Mouse (Mus musculus) liver, adult 2 months (tissue): ENCODE data around the gene Med27.

Experiments used
- CTCF ChIP-seq: fragments of 200-500 bp; IDR thresholded peaks from 2 replicates; pipeline ENCODE4 v1.5.1; 2011; ENCODE audit warnings: low read depth, low read length, control low read depth
- POLR2A ChIP-seq: fragments of 200-500 bp; IDR thresholded peaks from 2 replicates; pipeline ENCODE4 v1.6.1; 2011; ENCODE audit warnings: low read length, control low read depth; ENCODE audit not compliant: insufficient read depth; ENCODE audit errors: extremely low read depth

- TF ChIP-seq CTCF (no peak), POLR2A (no peak)
Observed at GRCm38 (mm10) chr2:29565570-29566433, 219.2 kb downstream of the Med27 start.
